Mouse (Mus musculus) myocyte (in vitro differentiated cells): ENCODE measurements around the gene Trim28.

Experiments
- CEBPB ChIP-seq: IDR thresholded peaks from 2 replicates; pipeline ENCODE4 v1.6.1; 2011; ENCODE audit warnings: mild to moderate bottlenecking, moderate library complexity; ENCODE audit not compliant: poor library complexity, insufficient read depth, severe bottlenecking
- E2F4 ChIP-seq: IDR thresholded peaks from one replicate; pipeline ENCODE4 v1.6.1; 2011; ENCODE audit warnings: mild to moderate bottlenecking, control low read depth, moderate library complexity; ENCODE audit not compliant: insufficient read depth
- MAX ChIP-seq: IDR thresholded peaks from one replicate; pipeline ENCODE4 v1.6.1; 2011; ENCODE audit warnings: low read depth, mild to moderate bottlenecking, control low read depth
- MYOD1 ChIP-seq, 3 experiments: IDR thresholded peaks; one replicate each; pipeline ENCODE4 v1.6.1; 2011; ENCODE audit warnings: control low read depth in 2 of 3, low read depth in 2 of 3, mild to moderate bottlenecking in 2 of 3, moderate library complexity in 1 of 3; ENCODE audit not compliant: insufficient read length in 2 of 3, control insufficient read depth in 1 of 3
- MYOG ChIP-seq, 3 experiments: IDR thresholded peaks; one replicate each; pipeline ENCODE4 v1.6.1; 2011; ENCODE audit warnings: control low read depth in 2 of 3, low read depth in 2 of 3, mild to moderate bottlenecking in 2 of 3; ENCODE audit not compliant: insufficient read length in 2 of 3, control insufficient read depth in 1 of 3, insufficient read depth in 1 of 3
- POLR2A ChIP-seq: IDR thresholded peaks from one replicate; pipeline ENCODE4 v1.6.1; 2011; ENCODE audit warnings: low read depth, mild to moderate bottlenecking, control low read depth, moderate library complexity; ENCODE audit not compliant: insufficient read length
- POLR2AphosphoS2 ChIP-seq: IDR thresholded peaks from one replicate; pipeline ENCODE4 v1.6.1; 2011; ENCODE audit warnings: low read depth, control low read depth; ENCODE audit not compliant: insufficient read length
- REST ChIP-seq: IDR thresholded peaks from one replicate; pipeline ENCODE4 v1.6.1; 2011; ENCODE audit warnings: mild to moderate bottlenecking, control low read depth, moderate library complexity; ENCODE audit not compliant: insufficient read depth, insufficient read length
- TCF12 ChIP-seq: IDR thresholded peaks from one replicate; pipeline ENCODE4 v1.6.1; 2011; ENCODE audit warnings: mild to moderate bottlenecking, control low read depth; ENCODE audit not compliant: poor library complexity, insufficient read depth, severe bottlenecking
- USF1 ChIP-seq: IDR thresholded peaks from one replicate; pipeline ENCODE4 v1.6.1; 2011; ENCODE audit warnings: low read depth, mild to moderate bottlenecking, control low read depth, moderate library complexity

DNA sequence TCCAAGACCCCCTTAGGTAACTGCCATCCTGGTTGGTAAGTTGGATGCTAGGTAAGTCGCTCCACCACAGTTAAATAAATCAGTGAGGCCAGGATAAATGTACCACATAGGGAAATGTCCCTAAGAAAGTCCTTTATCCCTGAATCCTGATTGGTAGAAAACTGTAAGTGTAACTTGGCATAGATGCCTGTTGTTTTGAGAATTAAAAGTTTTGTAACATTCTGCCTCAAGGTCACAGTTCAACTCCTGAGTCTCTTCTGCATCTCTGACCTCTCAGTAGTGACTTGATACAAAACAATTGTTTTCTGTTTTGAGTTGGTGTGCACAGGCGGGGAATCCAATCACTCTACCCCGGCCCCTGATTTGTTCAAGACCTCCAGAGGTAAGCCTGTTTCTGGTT is at the start of gene Trim28:
- no peak for TF ChIP-seq MAX
- TF ChIP-seq POLR2AphosphoS2 = no peak
- no peak for TF ChIP-seq POLR2A
- TF ChIP-seq USF1 = no peak
- TF ChIP-seq CEBPB = no peak
- TF ChIP-seq E2F4 = no peak
- TF ChIP-seq MYOD1 (IDR thresholded peaks at IDR 0.05; ENCODE audit: control insufficient read depth in 1 of 3, insufficient read length in 2 of 3, low read depth in 2 of 3) = no peak
- TF ChIP-seq MYOG (IDR thresholded peaks at IDR 0.05; ENCODE audit: control insufficient read depth in 1 of 3, insufficient read depth in 1 of 3, insufficient read length in 2 of 3, low read depth in 2 of 3) = no peak
- no peak for TF ChIP-seq REST
- no peak for TF ChIP-seq TCF12
